Mouse (Mus musculus): ENCODE results near the gene Hoxb5. TPM values are rescaled to one million over a fixed set of nuclear protein-coding genes. Genes with fewer than 3 reads are reported as not detected.

Hoxb5 gene
- polyA plus RNA-seq, 1 experiment from 2014 or later, result 79.2 TPM

GRCm38 (mm10) chr11:96349491-96350340 lies 46.6 kb downstream of the Hoxb5 start:
- Histone ChIP-seq H3K27me3 (replicated peaks) (no peaks in the 10 kb centered on the region), H3K36me3 (peaks cover 27% of the 10 kb centered on the region), H3K4me3 (peak overlapping the region; percentile 29), H3K9ac (peak overlapping the region; percentile 100), H3K4me2 (replicated peaks) (peak overlapping the region; percentile 61), H3K27ac (peak overlapping the region; percentile 92), H3K4me1 (peaks cover 59% of the 10 kb centered on the region), H3K9me3 (no peaks in the 10 kb centered on the region)
- no peak for ATAC-seq (ENCODE audit: low FRiP score, low read depth)
- 2% methylated on average over 14 of the region's 14 CpGs for WGBS

- peaks cover 55% of the 10 kb centered on the region for H3K4me1 ChIP-seq
- H3K27me3 ChIP-seq (replicated peaks), result no peaks in the 10 kb centered on the region
- ATAC-seq (ENCODE audit: low FRiP score, low read depth), result no peak
- H3K27ac ChIP-seq, result peak within 1 kb of the TSS; percentile 96
- peak within 1 kb of the TSS; percentile 100 for H3K9ac ChIP-seq
- peaks cover 23% of the 10 kb centered on the region for H3K36me3 ChIP-seq
- 3% methylated on average over 2 of the region's 2 CpGs for WGBS
- no peaks in the 10 kb centered on the region for H3K9me3 ChIP-seq
- peak within 1 kb of the TSS; percentile 93 for H3K4me2 ChIP-seq (replicated peaks)
- peak within 1 kb of the TSS; percentile 99 for H3K4me3 ChIP-seq
Measured at GRCm38 (mm10) chr11:96350341-96350624, 47.1 kb downstream of the Hoxb5 start, which contains the start of gene Hoxb2. Gene Hoxb2, plus strand, starts transcription at chr11:96350525.

GRCm38 (mm10) chr11:96350791-96351190 lies 47.7 kb downstream of the Hoxb5 start:
- Histone ChIP-seq H3K9me3 (no peaks in the 10 kb centered on the region), H3K4me3 (peak overlapping the region; percentile 99; the same call in 1 of the 2 replicates), H3K27me3 (replicated peaks) (no peaks in the 10 kb centered on the region), H3K4me2 (replicated peaks) (peak overlapping the region; percentile 93), H3K36me3 (peaks cover 17% of the 10 kb centered on the region), H3K27ac (peak overlapping the region; percentile 96), H3K9ac (peak overlapping the region; percentile 100), H3K4me1 (peaks cover 50% of the 10 kb centered on the region)
- 2% methylated on average over 2 of the region's 2 CpGs for WGBS
- no peak for ATAC-seq (ENCODE audit: low FRiP score, low read depth)

GRCm38 (mm10) chr11:96351312-96351711 lies 48.2 kb downstream of the Hoxb5 start:
- WGBS, result 2% methylated on average over 11 of the region's 11 CpGs
- Histone ChIP-seq H3K4me3 (peak overlapping the region; percentile 99), H3K36me3 (peaks cover 12% of the 10 kb centered on the region), H3K4me2 (replicated peaks) (peak overlapping the region; percentile 93), H3K27ac (peak overlapping the region; percentile 96), H3K9ac (peak overlapping the region; percentile 100), H3K9me3 (no peaks in the 10 kb centered on the region), H3K27me3 (replicated peaks) (no peaks in the 10 kb centered on the region), H3K4me1 (peaks cover 50% of the 10 kb centered on the region)
- no peak for ATAC-seq (ENCODE audit: low FRiP score, low read depth)

- peak overlapping the region; percentile 93 for H3K4me2 ChIP-seq (replicated peaks)
- 3% methylated on average over 22 of the region's 22 CpGs for WGBS
Measured at GRCm38 (mm10) chr11:96351831-96352230, 48.7 kb downstream of the Hoxb5 start.

GRCm38 (mm10) chr11:96352691-96353521 lies 49.8 kb downstream of the Hoxb5 start:
- no peak for ATAC-seq (ENCODE audit: low FRiP score, low read depth)
- under 1% methylated on average over 75 of the region's 75 CpGs for WGBS
- Histone ChIP-seq H3K36me3 (peaks cover 9% of the 10 kb centered on the region), H3K4me2 (replicated peaks) (peak overlapping the region; percentile 93), H3K9ac (peak overlapping the region; percentile 100), H3K27ac (peak overlapping the region; percentile 96), H3K9me3 (no peaks in the 10 kb centered on the region), H3K27me3 (replicated peaks) (no peaks in the 10 kb centered on the region), H3K4me3 (peak overlapping the region; percentile 99), H3K4me1 (peaks cover 41% of the 10 kb centered on the region)

More at GRCm38 (mm10) chr11:96351831-96352230, 48.7 kb downstream of the Hoxb5 start:
- peak overlapping the region; percentile 99 for H3K4me3 ChIP-seq
- peak overlapping the region; percentile 100 for H3K9ac ChIP-seq
- no peaks in the 10 kb centered on the region for H3K9me3 ChIP-seq
- H3K4me1 ChIP-seq, result peaks cover 47% of the 10 kb centered on the region
- no peaks in the 10 kb centered on the region for H3K27me3 ChIP-seq (replicated peaks)
- H3K36me3 ChIP-seq, result peaks cover 9% of the 10 kb centered on the region
- H3K27ac ChIP-seq, result peak overlapping the region; percentile 96
- no peak; the same call in 1 of the 2 replicates for ATAC-seq (ENCODE audit: low FRiP score, low read depth)

GRCm38 (mm10) chr11:96353522-96353841 lies 50.3 kb downstream of the Hoxb5 start:
- Histone ChIP-seq H3K9me3 (no peaks in the 10 kb centered on the region), H3K4me2 (replicated peaks) (peak overlapping the region; percentile 93), H3K27ac (peak overlapping the region; percentile 96), H3K36me3 (peaks cover 9% of the 10 kb centered on the region), H3K9ac (peak overlapping the region; percentile 100), H3K4me1 (peaks cover 35% of the 10 kb centered on the region), H3K27me3 (replicated peaks) (no peaks in the 10 kb centered on the region), H3K4me3 (peak overlapping the region; percentile 99)
- ATAC-seq (ENCODE audit: low FRiP score, low read depth), result no peak
- under 1% methylated on average over 14 of the region's 14 CpGs for WGBS

- Histone ChIP-seq H3K4me1 (peaks cover 30% of the 10 kb centered on the region), H3K27me3 (replicated peaks) (no peaks in the 10 kb centered on the region), H3K27ac (peak overlapping the region; percentile 97), H3K4me3 (peak overlapping the region; percentile 99), H3K9me3 (no peaks in the 10 kb centered on the region), H3K36me3 (peaks cover 9% of the 10 kb centered on the region), H3K9ac (peak overlapping the region; percentile 100), H3K4me2 (replicated peaks) (peak overlapping the region; percentile 93)
- no peak for ATAC-seq (ENCODE audit: low FRiP score, low read depth)
- under 1% methylated on average over 8 of the region's 8 CpGs for WGBS
Measured at GRCm38 (mm10) chr11:96353939-96354338, 50.8 kb downstream of the Hoxb5 start.

GRCm38 (mm10) chr11:96354376-96354775 lies 51.2 kb downstream of the Hoxb5 start:
- Histone ChIP-seq H3K9ac (peak overlapping the region; percentile 100), H3K27ac (peak overlapping the region; percentile 97), H3K9me3 (no peaks in the 10 kb centered on the region), H3K4me2 (replicated peaks) (peak overlapping the region; percentile 93), H3K36me3 (peaks cover 9% of the 10 kb centered on the region), H3K4me1 (peaks cover 27% of the 10 kb centered on the region), H3K4me3 (peak overlapping the region; percentile 99), H3K27me3 (replicated peaks) (no peaks in the 10 kb centered on the region)
- under 1% methylated on average over 25 of the region's 25 CpGs for WGBS
- ATAC-seq (ENCODE audit: low FRiP score, low read depth), result no peak

- peaks cover 22% of the 10 kb centered on the region for H3K4me1 ChIP-seq
- H3K27me3 ChIP-seq (replicated peaks), result no peaks in the 10 kb centered on the region
- WGBS, result 2% methylated on average over 9 of the region's 9 CpGs
- no peak for ATAC-seq (ENCODE audit: low FRiP score, low read depth)
- H3K9me3 ChIP-seq, result 0 out of 2 replicates have a peak, but pooled peaks cover 3% of the 10 kb centered on the region
- peak overlapping the region; percentile 97 for H3K27ac ChIP-seq
- H3K9ac ChIP-seq, result peak overlapping the region; percentile 100
- H3K4me3 ChIP-seq, result peak overlapping the region; percentile 99
- peaks cover 9% of the 10 kb centered on the region for H3K36me3 ChIP-seq
- peak overlapping the region; percentile 93 for H3K4me2 ChIP-seq (replicated peaks)
Measured at GRCm38 (mm10) chr11:96354801-96355311, 51.7 kb downstream of the Hoxb5 start.
